In genomic region chr13:113947546-113947945, GRCm38 (mm10) we compare ENCODE assay signal across 18 mouse cellular contexts.
DNase-seq lines count a peak whose midpoint lies in the region; ATAC-seq and TF ChIP-seq lines count a peak whose summit lies in the region.
"Had no signal": no experiment of that assay in that cellular context is flagged by ENCODE, and none has a peak within 500 bp of the region (broad histone marks: within the 10 kb centered on the region; RNA-seq: fewer than 3 reads in every experiment).

No protein-coding gene starts in this region.

- H3K27me3 ChIP-seq in forebrain, embryonic 16.5 days (replicated peaks; ENCODE audit: control insufficient read depth, insufficient read depth, low read length) = no peaks in the 10 kb centered on the region
- no peaks in the 10 kb centered on the region for H3K27me3 ChIP-seq in forebrain, postnatal 0 days (ENCODE audit: insufficient read depth, low read length)
- no peaks in the 10 kb centered on the region for H3K27me3 ChIP-seq in limb, embryonic 14.5 days (ENCODE audit: control insufficient read depth, insufficient read depth, low read length)
- no peaks in the 10 kb centered on the region for H3K27me3 ChIP-seq in limb, embryonic 10.5 days (ENCODE audit: low read depth, poor library complexity, severe bottlenecking)
- H3K27me3 ChIP-seq: embryonic facial prominence, embryonic 12.5 days; heart, embryonic 13.5 days; limb, embryonic 12.5 days; midbrain, embryonic 12.5 days; Patski had no signal

- TF ChIP-seq CTCF in forebrain, postnatal 0 days (IDR thresholded peaks at IDR 0.05; ENCODE audit: low read depth) = no peak

- no peaks in the 10 kb centered on the region for H3K9me3 ChIP-seq in forebrain, embryonic 16.5 days (ENCODE audit: control insufficient read depth, low read length)
- H3K9me3 ChIP-seq in forebrain, postnatal 0 days (ENCODE audit: low read length) = no peaks in the 10 kb centered on the region
- no peaks in the 10 kb centered on the region for H3K9me3 ChIP-seq in limb, embryonic 14.5 days (ENCODE audit: control insufficient read depth, low read length)
- H3K9me3 ChIP-seq in limb, embryonic 10.5 days (replicated peaks) = no peaks in the 10 kb centered on the region
- H3K9me3 ChIP-seq: embryonic facial prominence, embryonic 12.5 days; heart, embryonic 13.5 days; hindbrain, embryonic 10.5 days; limb, embryonic 12.5 days; midbrain, embryonic 12.5 days had no signal

- DNase-seq in adrenal gland, postnatal 10 days = peak; percentile 37
- DNase-seq in adrenal gland, postnatal 4 days (ENCODE audit: low spot score in 2 of 2) = no peak
- DNase-seq in forebrain, postnatal 0 days = no peak
- DNase-seq in limb, embryonic 14.5 days (ENCODE audit: low spot score) = peak; percentile 50
- no peak for DNase-seq in limb, embryonic 10.5 days (ENCODE audit: low spot score)
- DNase-seq in Muller cell, postnatal 12 days (ENCODE audit: inconsistent ontology term) = peak; percentile 46
- DNase-seq in urinary bladder, adult 18-20 months (ENCODE audit: low spot score in 2 of 2) = no peak
- DNase-seq: retina, postnatal 1 day; thymus, adult 2 months had no signal

- H3K9ac ChIP-seq in forebrain, embryonic 16.5 days (replicated peaks; ENCODE audit: low read depth, low read length) = no peak overlapping the region
- H3K9ac ChIP-seq in forebrain, postnatal 0 days = no peak overlapping the region
- H3K9ac ChIP-seq in limb, embryonic 14.5 days (ENCODE audit: low read depth, low read length, severe bottlenecking) = no peak overlapping the region
- H3K9ac ChIP-seq: embryonic facial prominence, embryonic 12.5 days; heart, embryonic 13.5 days; limb, embryonic 12.5 days; midbrain, embryonic 12.5 days had no signal

- no peaks in the 10 kb centered on the region for H3K36me3 ChIP-seq in forebrain, embryonic 16.5 days (ENCODE audit: control insufficient read depth, insufficient read depth)
- no peaks in the 10 kb centered on the region for H3K36me3 ChIP-seq in forebrain, postnatal 0 days (ENCODE audit: insufficient read depth)
- no peaks in the 10 kb centered on the region for H3K36me3 ChIP-seq in limb, embryonic 14.5 days (ENCODE audit: control insufficient read depth, insufficient read depth, low read length)
- no peaks in the 10 kb centered on the region for H3K36me3 ChIP-seq in limb, embryonic 10.5 days
- H3K36me3 ChIP-seq: embryonic facial prominence, embryonic 12.5 days; heart, embryonic 13.5 days; hindbrain, embryonic 10.5 days; limb, embryonic 12.5 days; midbrain, embryonic 12.5 days had no signal

- no peak overlapping the region for H3K27ac ChIP-seq in forebrain, embryonic 16.5 days (ENCODE audit: low read length)
- H3K27ac ChIP-seq in forebrain, postnatal 0 days (ENCODE audit: low read depth, low read length) = no peak overlapping the region
- no peak overlapping the region for H3K27ac ChIP-seq in limb, embryonic 14.5 days (replicated peaks; ENCODE audit: low read depth, low read length)
- no peak overlapping the region for H3K27ac ChIP-seq in limb, embryonic 10.5 days
- H3K27ac ChIP-seq: embryonic facial prominence, embryonic 12.5 days; heart, embryonic 13.5 days; hindbrain, embryonic 10.5 days; left cerebral cortex, adult 2 months; limb, embryonic 12.5 days; midbrain, embryonic 12.5 days had no signal

- peaks cover 7% of the 10 kb centered on the region for H3K4me1 ChIP-seq in forebrain, embryonic 16.5 days (replicated peaks; ENCODE audit: control insufficient read depth, insufficient read depth, low read length)
- H3K4me1 ChIP-seq in forebrain, postnatal 0 days (ENCODE audit: insufficient read depth) = no peaks in the 10 kb centered on the region
- H3K4me1 ChIP-seq in limb, embryonic 14.5 days (ENCODE audit: control insufficient read depth, insufficient read depth, low read length) = peaks cover 14% of the 10 kb centered on the region
- peaks cover 6% of the 10 kb centered on the region; the same call in 1 of the 2 replicates for H3K4me1 ChIP-seq in limb, embryonic 10.5 days
- H3K4me1 ChIP-seq: embryonic facial prominence, embryonic 12.5 days had no signal

- TF ChIP-seq POLR2A in limb, embryonic 14.5 days (IDR thresholded peaks at IDR 0.05; ENCODE audit: borderline replicate concordance, extremely low read depth, insufficient read depth, insufficient read length) = no peak

- WGBS in forebrain, embryonic 16.5 days = 23% methylated on average over 4 of the region's 4 CpGs
- 21% methylated on average over 4 of the region's 4 CpGs for WGBS in forebrain, postnatal 0 days
- WGBS in limb, embryonic 14.5 days = 57% methylated on average over 4 of the region's 4 CpGs
- 73% methylated on average over 4 of the region's 4 CpGs for WGBS in limb, embryonic 10.5 days

- ATAC-seq in forebrain, embryonic 16.5 days = peak; percentile 61
- no peak for ATAC-seq in forebrain, postnatal 0 days
- ATAC-seq in limb, embryonic 14.5 days (ENCODE audit: low FRiP score, low read depth) = no peak
- ATAC-seq: Patski had no signal

- H3K4me3 ChIP-seq in forebrain, embryonic 16.5 days (replicated peaks; ENCODE audit: low read length) = no peak overlapping the region
- H3K4me3 ChIP-seq in forebrain, postnatal 0 days (ENCODE audit: low read depth, low read length) = no peak overlapping the region
- no peak overlapping the region for H3K4me3 ChIP-seq in limb, embryonic 14.5 days (replicated peaks; ENCODE audit: low read length)
- no peak overlapping the region for H3K4me3 ChIP-seq in limb, embryonic 10.5 days
- H3K4me3 ChIP-seq: embryonic facial prominence, embryonic 12.5 days; heart, embryonic 13.5 days; hindbrain, embryonic 10.5 days; left cerebral cortex, adult 2 months; limb, embryonic 12.5 days; midbrain, embryonic 12.5 days; myocyte had no signal

- no peak overlapping the region for H3K4me2 ChIP-seq in forebrain, embryonic 16.5 days (ENCODE audit: low read length)
- no peak overlapping the region for H3K4me2 ChIP-seq in forebrain, postnatal 0 days (ENCODE audit: low read depth)
- H3K4me2 ChIP-seq in limb, embryonic 14.5 days (replicated peaks; ENCODE audit: low read depth, low read length, severe bottlenecking) = no peak overlapping the region
- H3K4me2 ChIP-seq: embryonic facial prominence, embryonic 12.5 days; heart, embryonic 13.5 days; limb, embryonic 12.5 days; midbrain, embryonic 12.5 days had no signal

Comparison
In these comparisons a context has a peak if more than half of its experiments do, and no peak if none do; other contexts are left out.
1. DNase-seq: peak in adrenal gland, postnatal 10 days (single experiment), limb, embryonic 14.5 days (single experiment) and Muller cell, postnatal 12 days (single experiment); none in adrenal gland, postnatal 4 days (0 of 2), forebrain, postnatal 0 days (single experiment), limb, embryonic 10.5 days (single experiment) and urinary bladder, adult 18-20 months (0 of 2).